Mouse (Mus musculus) forebrain, embryonic 13.5 days (tissue): ENCODE data around the gene Nxnl2. TPM values are rescaled to one million over a fixed set of nuclear protein-coding genes. Genes with fewer than 3 reads are reported as not detected.
"Not testable (repeated sequence)": the region's sequence is repeated elsewhere in the genome, so short reads cannot be mapped to it uniquely, and the experiment has no call there.

Experiments
- ATAC-seq: fragments of 200-750 bp; cut with Nextera tagmentation; 2 replicates; pipeline ENCODE4 v1.8.0; 2017
- H3K27ac ChIP-seq: fragments of 300-500 bp; sonication (generic); 2 replicates; pipeline ENCODE4 v1.5.1; 2015; ENCODE audit warnings: inconsistent platforms, mild to moderate bottlenecking, moderate library complexity
- H3K27me3 ChIP-seq: fragments of 300-500 bp; sonication (generic); 2 replicates; pipeline ENCODE4 v1.6.1; 2015; ENCODE audit warnings: mild to moderate bottlenecking, inconsistent platforms
- H3K36me3 ChIP-seq: fragments of 300-500 bp; sonication (generic); 2 replicates; pipeline ENCODE4 v1.6.1; 2015; ENCODE audit warnings: mild to moderate bottlenecking, inconsistent platforms; ENCODE audit not compliant: poor library complexity, severe bottlenecking
- H3K4me1 ChIP-seq: fragments of 300-500 bp; sonication (generic); 2 replicates; pipeline ENCODE4 v1.6.1; 2015; ENCODE audit warnings: inconsistent platforms
- H3K4me2 ChIP-seq: fragments of 300-500 bp; sonication (generic); 2 replicates; pipeline ENCODE4 v1.6.1; 2015; ENCODE audit warnings: inconsistent platforms, mild to moderate bottlenecking, moderate library complexity
- H3K4me3 ChIP-seq: fragments of 300-500 bp; sonication (generic); 2 replicates; pipeline ENCODE4 v1.5.1; 2015; ENCODE audit warnings: mild to moderate bottlenecking, inconsistent platforms
- H3K9ac ChIP-seq: fragments of 300-500 bp; sonication (generic); 2 replicates; pipeline ENCODE4 v1.6.1; 2015; ENCODE audit warnings: mild to moderate bottlenecking, inconsistent platforms
- H3K9me3 ChIP-seq: fragments of 300-500 bp; sonication (generic); replicated peaks from 2 replicates; pipeline ENCODE4 v1.6.1; 2016; ENCODE audit warnings: inconsistent platforms
- WGBS: fragments of 180-500 bp; shearing (Covaris S2); methylation state at CpG from one replicate; pipeline ENCODE4 v1.1.7; 2015; 5-methylcytosine and 5-hydroxymethylcytosine counted together
- polyA plus RNA-seq: library from polyadenylated mRNA; unstranded; fragments of >200 nt; fragmentation: Nextera tagmentation; extraction: Ambion mirVana; gene quantifications from 2 replicates; pipeline ENCODE4 v1.2.1, GENCODE M21; 2015

Nxnl2 gene
- polyA plus RNA-seq, 1 experiment from 2014 or later, result 0.21 TPM

GRCm38 (mm10) chr13:51190336-51190735 is 19.5 kb downstream of the Nxnl2 start:
- 73% methylated on average over 3 of the region's 3 CpGs for WGBS
- no peak overlapping the region for H3K4me2 ChIP-seq
- no peak for ATAC-seq
- H3K36me3 ChIP-seq, result no peaks in the 10 kb centered on the region
- H3K4me1 ChIP-seq, result no peaks in the 10 kb centered on the region
- no peaks in the 10 kb centered on the region for H3K9me3 ChIP-seq
- no peak overlapping the region for H3K4me3 ChIP-seq
- H3K9ac ChIP-seq, result no peak overlapping the region
- H3K27ac ChIP-seq, result no peak overlapping the region
- no peaks in the 10 kb centered on the region for H3K27me3 ChIP-seq

- 85% methylated on average over 6 of the region's 6 CpGs for WGBS
- ATAC-seq, result no peak
- no peak overlapping the region for H3K9ac ChIP-seq
- H3K27me3 ChIP-seq, result no peaks in the 10 kb centered on the region
- H3K27ac ChIP-seq, result no peak overlapping the region
- no peaks in the 10 kb centered on the region for H3K9me3 ChIP-seq
- no peaks in the 10 kb centered on the region for H3K36me3 ChIP-seq
- H3K4me1 ChIP-seq, result no peaks in the 10 kb centered on the region
- H3K4me3 ChIP-seq, result no peak overlapping the region
- no peak overlapping the region for H3K4me2 ChIP-seq
These were observed 20.8 kb downstream of the Nxnl2 start for GRCm38 (mm10) chr13:51191416-51192140.

GRCm38 (mm10) chr13:51193893-51194292 is 23.1 kb downstream of the Nxnl2 start:
- ATAC-seq, result no peak

GRCm38 (mm10) chr13:51197699-51198098 is 26.9 kb downstream of the Nxnl2 start:
- whole genome bisulfite sequencing, result 90% methylated on average over 3 of the region's 3 CpGs
- no peak overlapping the region for H3K4me3 ChIP-seq
- H3K27ac ChIP-seq, result no peak overlapping the region
- H3K27me3 ChIP-seq, result 0 out of 2 replicates have a peak, but pooled peaks cover 3% of the 10 kb centered on the region
- ATAC-seq, result no peak
- H3K4me1 ChIP-seq, result no peaks in the 10 kb centered on the region
- H3K36me3 ChIP-seq, result no peaks in the 10 kb centered on the region
- peaks cover 3% of the 10 kb centered on the region; the same call in 1 of the 2 replicates for H3K9me3 ChIP-seq
- no peak overlapping the region for H3K9ac ChIP-seq
- no peak overlapping the region for H3K4me2 ChIP-seq

More at GRCm38 (mm10) chr13:51193893-51194292, 23.1 kb downstream of the Nxnl2 start:
- Histone ChIP-seq H3K9ac (no peak overlapping the region), H3K4me1 (no peaks in the 10 kb centered on the region), H3K4me2 (no peak overlapping the region), H3K36me3 (no peaks in the 10 kb centered on the region), H3K4me3 (no peak overlapping the region), H3K27ac (no peak overlapping the region), H3K27me3 (no peaks in the 10 kb centered on the region), H3K9me3 (no peaks in the 10 kb centered on the region)
- WGBS, result 96% methylated on average over 15 of the region's 15 CpGs

- no peak overlapping the region for H3K4me3 ChIP-seq
- WGBS, result 86% methylated on average over 5 of the region's 5 CpGs
- H3K9me3 ChIP-seq, result peaks cover 3% of the 10 kb centered on the region; the same call in 1 of the 2 replicates
- H3K36me3 ChIP-seq, result no peaks in the 10 kb centered on the region
- ATAC-seq, result no peak
- no peak overlapping the region for H3K4me2 ChIP-seq
- H3K9ac ChIP-seq, result no peak overlapping the region
- 0 out of 2 replicates have a peak, but pooled peaks cover 3% of the 10 kb centered on the region for H3K27me3 ChIP-seq
- H3K27ac ChIP-seq, result no peak overlapping the region
- no peaks in the 10 kb centered on the region for H3K4me1 ChIP-seq
These were observed 27.4 kb downstream of the Nxnl2 start for GRCm38 (mm10) chr13:51198186-51198585.

- WGBS, result 53% methylated on average over 30 of the region's 36 CpGs
- Histone ChIP-seq H3K4me3 (peak overlapping the region; percentile 31), H3K4me2 (peak overlapping the region; percentile 58)
- not testable (repeated sequence) for H3K36me3 ChIP-seq, H3K27ac ChIP-seq, H3K4me1 ChIP-seq, H3K9me3 ChIP-seq, H3K9ac ChIP-seq, H3K27me3 ChIP-seq
- peak; percentile 58 for ATAC-seq
These were observed 31.4 kb downstream of the Nxnl2 start for GRCm38 (mm10) chr13:51201985-51202843.

- H3K4me3 ChIP-seq, result peak overlapping the region; percentile 31
- WGBS, result 9% methylated on average over 28 of the region's 28 CpGs
- peak; percentile 53 for ATAC-seq
These were observed 32.0 kb downstream of the Nxnl2 start for GRCm38 (mm10) chr13:51202844-51203173.

GRCm38 (mm10) chr13:51203467-51203866 is 32.6 kb downstream of the Nxnl2 start:
- no peak for ATAC-seq
- WGBS, result 75% methylated on average over 8 of the region's 8 CpGs

More at GRCm38 (mm10) chr13:51202844-51203173, 32.0 kb downstream of the Nxnl2 start:
- not testable (repeated sequence) for H3K27ac ChIP-seq, H3K36me3 ChIP-seq, H3K9me3 ChIP-seq, H3K27me3 ChIP-seq, H3K4me1 ChIP-seq
- Histone ChIP-seq H3K4me2 (peak overlapping the region; percentile 58), H3K9ac (peak overlapping the region; percentile 45; the same call in 1 of the 2 replicates)

DNA sequence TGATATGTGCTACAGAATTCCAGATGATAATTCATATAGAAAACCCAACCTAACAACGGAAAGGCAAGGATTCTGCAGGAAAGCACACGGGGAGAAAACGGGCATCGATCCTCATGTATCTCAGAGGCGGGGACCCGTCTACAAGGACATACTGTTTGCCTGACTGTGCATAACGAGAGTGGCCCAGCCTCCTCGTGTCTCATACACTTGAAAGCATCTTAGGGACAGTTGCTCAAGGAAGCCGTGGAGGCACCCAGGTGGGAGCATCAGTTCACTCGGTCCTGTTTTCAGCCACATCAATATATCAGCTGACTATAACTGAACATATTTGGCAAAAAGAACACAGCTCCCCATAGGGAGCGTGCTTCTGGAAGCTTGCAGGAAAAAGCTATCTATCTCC is 33.3 kb downstream of the Nxnl2 start:
- H3K9ac ChIP-seq, H3K27ac ChIP-seq, H3K9me3 ChIP-seq, ATAC-seq, H3K4me3 ChIP-seq, H3K4me2 ChIP-seq, H3K27me3 ChIP-seq, H3K4me1 ChIP-seq, H3K36me3 ChIP-seq: not testable (repeated sequence)
- WGBS, result 91% methylated on average over 11 of the region's 11 CpGs

More at GRCm38 (mm10) chr13:51203467-51203866, 32.6 kb downstream of the Nxnl2 start:
- H3K9ac ChIP-seq, result no peak overlapping the region
- peaks cover 3% of the 10 kb centered on the region; the same call in 1 of the 2 replicates for H3K9me3 ChIP-seq
- 0 out of 2 replicates have a peak, but pooled peaks cover 3% of the 10 kb centered on the region for H3K27me3 ChIP-seq
- H3K27ac ChIP-seq, result no peak overlapping the region
- H3K36me3 ChIP-seq, result no peaks in the 10 kb centered on the region
- 0 out of 2 replicates have a peak, but pooled peaks cover 2% of the 10 kb centered on the region for H3K4me1 ChIP-seq
- no peak overlapping the region for H3K4me3 ChIP-seq
- no peak overlapping the region for H3K4me2 ChIP-seq

DNA sequence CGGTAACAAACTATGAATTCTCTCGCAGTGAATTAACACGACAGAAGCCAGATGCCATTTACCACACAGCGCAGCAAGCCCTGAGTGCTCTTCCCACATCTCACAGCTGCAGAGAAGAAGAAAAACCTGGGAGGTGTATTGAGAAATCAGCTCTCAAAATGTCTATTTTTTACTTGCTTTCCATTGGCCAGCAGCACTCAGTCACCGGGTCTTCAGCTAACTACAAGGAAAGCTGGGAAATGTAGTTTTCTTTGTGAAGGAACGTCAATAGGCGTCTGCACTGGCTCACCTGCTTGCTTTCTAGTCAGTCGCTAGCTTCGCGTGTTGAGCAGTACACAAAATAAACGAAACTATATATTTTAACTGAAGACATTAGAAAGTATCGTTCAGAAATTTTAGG is 37.1 kb downstream of the Nxnl2 start:
- Histone ChIP-seq H3K4me3 (no peak overlapping the region), H3K36me3 (no peaks in the 10 kb centered on the region), H3K4me1 (0 out of 2 replicates have a peak, but pooled peaks cover 7% of the 10 kb centered on the region), H3K4me2 (no peak overlapping the region), H3K27me3 (no peaks in the 10 kb centered on the region), H3K9ac (no peak overlapping the region), H3K27ac (no peak overlapping the region), H3K9me3 (no peaks in the 10 kb centered on the region)
- ATAC-seq, result peak; percentile 89
- WGBS, result 70% methylated on average over 12 of the region's 12 CpGs

DNA sequence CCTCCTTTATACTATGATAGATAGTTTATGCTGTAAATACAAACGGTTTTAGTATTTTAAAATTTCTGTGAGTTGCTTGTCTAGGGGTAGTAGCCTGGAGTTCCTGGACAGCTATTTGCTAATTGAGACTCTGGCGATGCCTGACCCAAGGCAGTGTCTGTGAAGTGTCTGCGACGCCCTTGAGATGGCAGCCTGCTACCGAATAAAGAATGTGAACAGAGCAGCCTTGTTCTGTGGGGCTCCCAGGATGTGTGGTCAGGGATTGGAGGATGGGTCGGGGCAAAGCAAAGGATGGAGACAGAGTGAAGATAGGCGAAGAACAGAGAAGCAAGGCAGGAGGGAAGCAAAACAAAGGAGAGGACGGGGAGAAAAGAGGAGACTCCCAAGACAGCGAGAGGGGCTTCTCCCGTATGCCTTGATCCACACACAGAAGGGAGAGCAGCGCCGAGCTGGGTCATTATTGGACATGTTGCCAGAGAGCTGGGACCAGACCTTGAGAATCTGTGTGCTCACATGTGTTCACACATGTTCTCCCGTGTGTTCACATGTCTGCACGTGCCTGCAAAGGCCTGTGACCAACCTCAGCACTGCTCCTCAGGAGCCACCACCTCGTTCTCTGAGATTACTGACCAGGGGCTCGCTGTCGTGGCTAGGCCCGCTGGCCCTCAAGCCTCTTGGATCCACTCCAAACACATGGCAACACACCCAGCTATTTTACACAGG is 37.7 kb downstream of the Nxnl2 start:
- no peak overlapping the region; the same call in 1 of the 2 replicates for H3K4me2 ChIP-seq
- H3K9ac ChIP-seq, result no peak overlapping the region
- H3K36me3 ChIP-seq, result no peaks in the 10 kb centered on the region
- no peaks in the 10 kb centered on the region for H3K9me3 ChIP-seq
- 0 out of 2 replicates have a peak, but pooled peaks cover 7% of the 10 kb centered on the region for H3K4me1 ChIP-seq
- H3K27ac ChIP-seq, result peak overlapping the region; percentile 19; the same call in 1 of the 2 replicates
- peak; percentile 80 for ATAC-seq
- WGBS, result 59% methylated on average over 18 of the region's 18 CpGs
- H3K27me3 ChIP-seq, result no peaks in the 10 kb centered on the region
- no peak overlapping the region for H3K4me3 ChIP-seq
